Mouse (Mus musculus): ENCODE results near the gene Ubqln4. TPM values are rescaled to one million over a fixed set of nuclear protein-coding genes. Genes with fewer than 3 reads are reported as not detected.
"Not testable (repeated sequence)": the region's sequence is repeated elsewhere in the genome, so short reads cannot be mapped to it uniquely, and the experiment has no call there.

Ubqln4 gene
- total RNA-seq, 2 experiments from 2014 or later = 73.3 to 74.2 TPM

DNA sequence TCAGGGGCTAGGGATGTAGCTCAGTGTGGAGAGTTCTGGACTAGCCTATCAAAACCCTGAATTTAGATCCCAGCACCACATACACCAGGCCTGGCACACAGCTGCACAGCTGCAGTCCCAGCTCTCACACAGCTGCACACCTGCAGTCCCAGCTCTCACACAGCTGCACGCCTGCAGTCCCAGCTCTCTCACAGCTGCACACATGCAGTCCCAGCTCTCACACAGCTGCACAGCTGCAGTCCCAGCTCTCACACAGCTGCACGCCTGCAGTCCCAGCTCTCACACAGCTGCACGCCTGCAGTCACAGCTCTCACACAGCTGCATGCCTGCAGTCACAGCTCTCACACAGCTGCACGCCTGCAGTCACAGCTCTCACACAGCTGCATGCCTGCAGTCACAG, 43.0 kb downstream of the Ubqln4 start:
- not testable (repeated sequence) for DNase-seq

DNA sequence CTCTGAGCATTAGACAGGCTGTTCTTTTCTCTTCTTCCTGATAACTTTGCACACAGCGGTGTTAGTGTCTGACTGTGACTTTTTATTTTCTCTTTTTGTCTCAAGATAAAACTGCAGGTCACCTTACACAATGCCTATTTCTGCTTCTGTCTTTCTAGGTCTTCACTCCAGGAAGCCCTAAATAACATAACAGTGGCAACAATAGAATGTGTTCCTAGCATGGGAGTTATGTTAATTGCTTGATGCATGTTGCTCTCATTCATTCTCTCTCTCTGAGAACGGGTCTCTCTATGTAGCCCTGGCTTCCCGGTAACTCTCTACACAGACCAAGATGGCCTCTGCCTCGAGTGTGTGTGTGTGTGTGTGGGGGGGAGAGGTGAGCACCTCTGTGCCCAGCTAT, 48.9 kb downstream of the Ubqln4 start:
- DNase-seq = no peak

GRCm38 (mm10) chr3:88603714-88604161, 50.2 kb downstream of the Ubqln4 start:
- peak; percentile 86 to 89 for DNase-seq

GRCm38 (mm10) chr3:88604863-88605262, 51.3 kb downstream of the Ubqln4 start:
- peak; percentile 35 to 40 for DNase-seq

GRCm38 (mm10) chr3:88605666-88606065, 52.1 kb downstream of the Ubqln4 start, which contains the start of gene Arhgef2:
Gene Arhgef2 (plus strand): TSS chr3:88605966.
- not testable (repeated sequence) for DNase-seq

- peak; percentile 86 to 89 for DNase-seq
These were observed 53.7 kb downstream of the Ubqln4 start for GRCm38 (mm10) chr3:88607065-88607757.

- DNase-seq = no peak
These were observed 54.2 kb downstream of the Ubqln4 start for GRCm38 (mm10) chr3:88607758-88608138.

DNA sequence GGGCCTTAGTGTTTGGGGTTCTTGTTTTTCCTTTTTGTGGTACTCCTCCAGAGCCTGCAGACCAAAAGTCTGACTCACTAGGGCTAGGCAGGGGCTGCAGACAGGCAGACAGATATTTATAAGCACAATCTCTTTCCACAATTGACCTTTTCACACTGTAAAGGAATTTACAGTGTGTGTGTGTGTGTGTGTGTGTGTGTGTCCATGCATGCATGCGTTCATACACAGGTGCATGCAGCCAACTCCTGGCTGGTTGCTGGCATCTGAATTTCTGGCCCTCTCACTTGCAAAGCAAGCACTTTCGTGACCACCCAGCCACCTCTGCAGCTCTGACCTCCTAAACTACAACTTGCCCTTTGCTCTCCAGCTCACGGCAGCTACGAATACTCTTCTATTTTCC, 55.5 kb downstream of the Ubqln4 start:
- DNase-seq = no peak

GRCm38 (mm10) chr3:88614418-88614817, 60.9 kb downstream of the Ubqln4 start:
- DNase-seq = peak in 1 of 2 experiments; percentile 37

DNA sequence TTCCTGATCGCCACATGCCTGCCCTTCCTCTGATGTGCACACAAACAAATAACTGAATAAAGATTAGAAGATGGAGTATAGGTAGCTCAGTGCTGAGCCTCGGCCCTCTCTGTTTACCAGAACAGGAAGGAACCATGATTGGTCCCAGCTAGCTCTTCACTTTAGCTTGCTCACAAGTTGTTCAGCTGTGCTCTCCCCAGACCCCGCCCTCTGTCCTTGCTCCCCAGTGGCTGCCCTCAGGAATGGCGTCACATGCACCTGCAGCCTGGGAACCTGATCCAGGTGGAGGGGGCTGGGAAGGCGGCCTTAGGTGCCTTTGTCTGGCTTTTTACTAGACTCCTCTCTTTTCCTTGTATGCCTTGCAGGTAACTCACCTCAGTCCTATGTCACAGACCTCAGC, 61.6 kb downstream of the Ubqln4 start:
- no peak for DNase-seq

DNA sequence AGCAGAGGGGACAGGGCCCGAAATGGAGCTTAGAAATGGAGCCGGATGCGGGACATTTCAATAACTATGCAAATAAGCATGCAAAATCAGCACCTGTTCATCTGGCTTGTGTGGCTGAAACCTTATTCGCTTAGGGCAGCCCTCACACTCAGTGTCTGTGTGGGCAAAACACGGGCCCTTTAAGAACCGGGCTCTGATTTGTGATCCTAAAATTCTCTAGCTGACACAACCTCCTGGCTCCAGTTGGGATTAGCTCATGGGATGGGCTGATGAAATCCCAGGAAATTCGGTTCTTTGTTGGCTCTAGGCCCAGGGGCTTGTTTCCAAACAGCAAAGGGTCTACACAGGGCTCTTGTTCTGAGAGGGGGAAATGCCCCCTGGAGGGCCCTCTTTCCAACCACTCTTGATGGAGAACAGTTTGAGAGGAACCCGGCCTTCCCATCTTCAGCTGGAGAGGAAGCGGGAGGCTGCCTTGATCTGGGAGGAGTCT, 62.4 kb downstream of the Ubqln4 start:
- DNase-seq = peak in 1 of 2 experiments; percentile 27

DNA sequence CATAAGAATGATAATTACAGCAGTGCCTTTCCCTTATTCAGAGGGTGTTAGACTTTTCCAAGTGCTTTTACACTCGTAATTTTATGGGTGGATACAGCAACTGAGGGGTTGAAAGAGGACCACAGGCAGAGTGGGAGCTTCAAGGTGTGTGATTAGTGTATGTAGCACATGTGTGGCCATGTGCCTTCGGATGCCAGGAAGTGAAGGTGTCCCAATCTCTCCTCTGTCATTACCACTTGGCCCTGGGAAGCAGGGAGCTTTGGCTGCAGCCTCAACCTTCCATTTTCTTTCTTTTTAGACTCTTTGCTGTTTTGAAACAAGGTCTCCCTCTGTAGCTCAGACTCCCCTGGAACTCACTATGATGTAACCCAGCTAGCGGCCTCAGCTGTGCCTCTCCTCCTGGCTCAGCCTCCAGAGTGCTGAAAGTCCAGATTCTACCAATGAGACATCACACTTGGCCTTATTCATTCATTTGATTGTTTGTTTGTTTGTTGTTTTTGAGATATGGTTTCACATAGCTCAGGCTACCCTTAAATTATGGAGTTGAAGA, 63.5 kb downstream of the Ubqln4 start:
- no peak for DNase-seq

DNA sequence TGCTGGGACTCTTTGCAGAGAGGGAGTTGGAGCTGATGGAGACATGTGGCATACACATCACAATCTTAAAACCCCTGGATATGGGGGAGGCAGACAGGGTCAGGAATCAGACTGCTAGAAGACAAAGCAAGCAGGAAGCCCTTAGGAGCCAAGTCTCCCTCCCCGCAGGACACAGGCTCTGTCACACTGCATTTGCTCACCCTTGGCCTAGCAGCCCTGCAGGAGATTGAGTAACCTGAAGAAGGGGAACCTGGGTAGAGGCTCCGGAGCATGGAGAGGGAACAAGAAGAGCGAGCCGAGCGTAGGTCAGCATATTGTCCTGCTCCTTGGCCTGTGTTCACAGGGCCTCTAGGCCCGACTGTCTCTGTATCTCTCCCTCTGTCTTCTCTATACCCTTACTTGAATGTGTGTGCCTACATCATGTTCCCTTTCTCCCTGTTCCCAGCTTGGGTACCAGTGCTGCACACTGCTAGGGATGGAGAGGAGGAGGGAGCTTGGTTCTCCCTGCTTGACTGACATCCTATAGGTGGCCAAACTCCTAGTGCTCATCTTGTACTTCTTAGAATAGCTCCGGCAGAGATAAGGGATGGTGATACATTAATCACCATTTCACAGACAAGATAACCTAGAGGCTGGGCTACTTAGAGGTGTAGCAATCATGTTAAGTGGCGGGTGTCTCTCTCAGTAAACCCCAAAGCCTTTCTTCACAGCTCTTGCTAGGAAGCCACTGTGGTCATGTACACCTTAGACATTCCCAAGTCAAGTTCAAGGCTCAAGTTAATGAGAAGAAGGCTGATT, 64.7 kb downstream of the Ubqln4 start:
- no peak for DNase-seq

Small RNAs within 50 kb of the gene (microRNA-seq; reads per million reads assigned to microRNA genes)
- not detected for gene Mir1905

Other genes with a start within 250 kb of the Ubqln4 start
- gene Glmp, start 228.7 kb upstream of the Ubqln4 start, total RNA-seq (2021) = 100 to 1,000 TPM; 199 to 231 TPM
- 10 to 100 TPM in 1 of 2 experiments, 1 to 10 TPM in 1; 9.8 to 13.9 TPM for gene Tmem79, start 217.6 kb upstream of the Ubqln4 start, total RNA-seq (2021)
- 10 to 100 TPM; 43.2 to 45.0 TPM for gene Smg5, start 217.5 kb upstream of the Ubqln4 start, total RNA-seq (2021)
- gene Paqr6, start 189.2 kb upstream of the Ubqln4 start, total RNA-seq (2021) = 1 to 10 TPM in 1 of 2 experiments, under 1 TPM in 1; 0.96 to 1.5 TPM
- gene Bglap3, start 181.0 kb upstream of the Ubqln4 start, total RNA-seq (2021) = under 1 TPM in 1 of 2 experiments, not detected in 1; 0.76 TPM
- not detected for gene Bglap2, start 175.1 kb upstream of the Ubqln4 start, total RNA-seq (2021)
- 1 to 10 TPM in 1 of 2 experiments, under 1 TPM in 1; 0.99 to 1.9 TPM for gene Bglap, start 169.3 kb upstream of the Ubqln4 start, total RNA-seq (2021)
- 10 to 100 TPM; 29.4 to 43.1 TPM for gene Pmf1, start 143.4 kb upstream of the Ubqln4 start, total RNA-seq (2021)
- gene Slc25a44, start 128.6 kb upstream of the Ubqln4 start, total RNA-seq (2021) = 10 to 100 TPM; 47.2 to 48.1 TPM
- 10 to 100 TPM in 1 of 2 experiments, 1 to 10 TPM in 1; 8.9 to 12.6 TPM for gene Sema4a, start 92.6 kb upstream of the Ubqln4 start, total RNA-seq (2021)
- 100 to 1,000 TPM; 109 to 141 TPM for gene Lmna, start 43.8 kb upstream of the Ubqln4 start, total RNA-seq (2021)
- 1 to 10 TPM; 3.1 to 4.3 TPM for gene Mex3a, start 21.4 kb upstream of the Ubqln4 start, total RNA-seq (2021)
- gene Rab25, start 5.5 kb upstream of the Ubqln4 start, total RNA-seq (2021) = not detected
- gene Lamtor2, start 684 bp upstream of the Ubqln4 start, total RNA-seq (2021) = 100 to 1,000 TPM; 142 to 148 TPM
- gene Ssr2, start 22.1 kb downstream of the Ubqln4 start, total RNA-seq (2021) = 100 to 1,000 TPM; 207 to 252 TPM
- gene Arhgef2, start 52.2 kb downstream of the Ubqln4 start, total RNA-seq (2021) = 10 to 100 TPM; 24.6 to 25.3 TPM
- gene Rxfp4, start 99.4 kb downstream of the Ubqln4 start, total RNA-seq (2021) = not detected
- 10 to 100 TPM; 46.5 to 64.3 TPM for gene Khdc4, start 132.0 kb downstream of the Ubqln4 start, total RNA-seq (2021)
- 10 to 100 TPM; 49.9 to 58.4 TPM for gene Rit1, start 163.1 kb downstream of the Ubqln4 start, total RNA-seq (2021)
- 1 to 10 TPM; 6.0 to 9.4 TPM for gene Syt11, start 221.4 kb downstream of the Ubqln4 start, total RNA-seq (2021)

All from adrenal gland, postnatal 36 days (tissue).